Mouse (Mus musculus) Muller cell, postnatal 12 days (primary cell): ENCODE measurements at regions not wholly inside any gene's neighbourhood (a gene's known extent, or its start where the extent isn't known, plus 50 kb on each side); places are given as distances from the start of the nearest gene placed in this dataset.

ENCODE experiments used
- DNase-seq: peaks from one replicate; pipeline ENCODE4 v3.0.0-alpha.2; 2015; ENCODE audit errors: inconsistent ontology term

GRCm38 (mm10) chr4:82161232-82161631 is 544.3 kb downstream of the Nfib start:
- no peak for DNase-seq

DNA sequence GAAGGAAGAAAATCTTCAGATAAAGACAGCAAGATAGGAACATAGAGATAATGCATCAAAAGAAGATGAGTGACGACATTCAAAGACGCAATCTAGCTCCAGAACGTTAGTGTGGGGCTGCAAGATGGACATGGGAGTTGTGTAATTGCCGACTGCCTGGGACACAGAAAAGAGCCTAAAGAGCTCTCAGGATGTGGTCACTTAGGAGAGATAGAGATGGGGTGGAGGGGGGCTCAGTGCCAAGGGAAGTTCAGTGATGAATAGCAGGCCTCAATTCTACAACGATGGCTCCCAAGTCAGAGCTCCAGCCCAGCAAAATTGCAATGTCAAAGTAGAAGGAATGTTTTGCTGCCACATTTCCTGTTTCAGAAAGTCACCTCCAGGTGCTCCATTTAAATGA is 545.3 kb downstream of the Nfib start:
- DNase-seq = no peak

DNA sequence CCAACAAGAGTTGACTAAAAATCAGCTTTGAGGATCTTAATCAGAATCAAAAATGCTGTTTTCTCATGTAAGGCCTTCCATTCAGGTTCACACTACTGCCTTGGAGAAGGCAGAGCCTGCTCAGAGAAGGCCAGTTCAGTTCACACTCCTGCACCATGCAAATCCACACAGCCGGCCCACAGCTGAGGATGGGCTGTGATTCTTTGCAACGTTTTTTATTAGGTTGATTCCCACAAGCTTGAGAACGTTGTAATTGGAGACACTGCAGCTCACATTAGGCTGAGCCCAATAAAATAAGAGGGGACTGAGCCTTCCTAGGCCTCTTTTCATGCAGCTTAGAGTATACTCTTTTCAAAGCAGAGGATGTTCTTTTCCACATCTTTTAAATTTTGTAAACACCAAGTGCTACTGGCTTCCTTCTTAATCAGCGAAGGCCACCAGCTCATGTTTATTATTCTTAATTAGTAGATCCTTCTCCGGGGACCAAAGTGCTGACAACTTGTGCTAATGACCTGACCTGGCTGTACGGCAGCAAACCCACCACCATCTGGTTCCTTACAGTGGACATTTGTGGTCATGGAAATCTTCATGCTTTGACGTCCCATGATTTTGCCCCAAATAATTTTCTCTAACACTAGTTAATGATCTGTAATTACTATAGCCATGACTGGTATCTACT is 549.8 kb downstream of the Nfib start:
- no peak for DNase-seq

DNA sequence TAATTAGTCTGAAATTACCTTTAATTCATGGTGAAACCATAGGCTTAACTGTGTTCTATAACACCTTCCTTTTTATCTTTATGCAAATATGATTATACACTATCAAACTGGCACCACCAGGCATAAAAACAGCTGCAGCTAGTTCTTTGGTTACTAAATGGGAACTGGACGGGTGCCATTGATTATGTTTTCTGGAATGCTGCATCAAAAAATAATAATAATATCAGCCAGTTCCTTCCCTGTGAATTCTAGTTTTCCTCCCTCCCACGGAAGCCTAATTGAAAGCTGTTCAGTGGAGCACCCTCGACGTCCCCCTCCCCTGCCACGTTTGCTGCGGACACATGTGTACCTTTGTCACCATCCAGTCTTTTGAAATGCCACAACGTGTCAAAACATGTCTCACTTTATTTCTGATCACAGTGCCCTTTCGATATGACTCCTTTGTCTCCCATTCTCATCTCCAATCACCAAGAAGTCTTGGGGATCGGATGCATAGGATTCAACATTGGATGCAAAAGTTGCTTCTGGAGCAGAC is 551.5 kb downstream of the Nfib start:
- DNase-seq = no peak

DNA sequence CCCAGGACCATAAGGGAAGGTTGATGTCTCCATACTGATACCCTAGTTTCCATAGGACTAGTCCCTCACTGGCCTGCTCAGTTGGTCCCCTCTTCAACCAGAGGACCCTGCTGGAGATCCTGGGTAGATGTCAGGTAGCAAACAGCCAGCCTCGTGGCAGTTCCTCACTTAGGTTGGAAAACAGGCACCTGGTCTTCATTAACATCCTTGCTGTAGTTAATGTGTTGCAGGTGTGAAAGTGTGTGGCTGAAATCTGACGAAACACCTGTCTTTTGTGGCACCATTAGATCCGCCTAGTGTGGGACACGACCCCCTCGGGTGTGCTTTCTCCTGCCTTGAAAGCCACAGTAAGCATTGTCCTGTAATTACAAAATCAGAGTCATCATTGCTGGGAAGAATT is 551.9 kb downstream of the Nfib start:
- no peak for DNase-seq

GRCm38 (mm10) chr4:82149957-82150356 is 555.6 kb downstream of the Nfib start:
- no peak for DNase-seq

DNA sequence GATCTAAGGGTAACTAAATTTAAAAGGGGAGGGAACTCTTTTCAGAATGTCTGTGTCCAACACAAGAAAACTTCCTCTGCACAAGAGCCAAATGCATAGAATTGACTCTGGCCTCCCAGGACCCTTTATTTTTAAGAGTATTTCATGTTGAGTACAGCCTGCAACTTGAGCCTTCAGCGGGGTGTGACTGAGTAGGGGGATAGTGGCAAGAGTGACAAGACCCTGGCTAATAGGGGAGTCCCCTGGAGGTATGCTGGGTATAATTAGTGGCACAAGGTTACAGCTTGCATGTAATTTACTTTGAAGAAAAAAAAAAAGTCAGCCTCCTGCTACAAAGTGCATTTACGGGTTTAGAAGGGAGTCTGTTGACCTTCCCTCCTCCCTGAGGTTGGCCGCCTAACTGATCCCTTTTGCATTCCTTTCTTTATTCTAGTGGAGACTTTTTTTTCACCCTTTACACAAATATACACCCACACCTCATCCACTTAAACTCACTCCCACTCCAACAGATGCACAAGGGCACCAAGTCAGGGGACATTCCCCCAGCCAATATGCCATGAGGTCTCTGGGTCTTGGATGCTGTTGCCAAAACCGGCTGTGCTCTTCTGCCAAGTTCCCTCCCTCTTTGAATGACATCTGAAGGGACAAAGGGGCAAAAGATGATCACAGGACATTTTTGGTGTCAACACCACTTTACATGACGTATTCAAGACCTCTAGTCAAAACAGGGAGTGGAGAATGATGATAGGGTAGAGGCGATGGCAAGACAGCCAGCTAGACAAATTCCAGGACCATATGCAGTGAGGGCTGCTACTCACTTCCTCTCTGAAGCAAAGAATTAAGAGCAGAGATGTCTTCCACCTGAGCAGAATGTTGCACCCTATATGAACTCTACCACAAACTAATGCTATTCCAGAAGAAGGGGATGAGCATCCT is 557.2 kb downstream of the Nfib start:
- peak; percentile 55 for DNase-seq

DNA sequence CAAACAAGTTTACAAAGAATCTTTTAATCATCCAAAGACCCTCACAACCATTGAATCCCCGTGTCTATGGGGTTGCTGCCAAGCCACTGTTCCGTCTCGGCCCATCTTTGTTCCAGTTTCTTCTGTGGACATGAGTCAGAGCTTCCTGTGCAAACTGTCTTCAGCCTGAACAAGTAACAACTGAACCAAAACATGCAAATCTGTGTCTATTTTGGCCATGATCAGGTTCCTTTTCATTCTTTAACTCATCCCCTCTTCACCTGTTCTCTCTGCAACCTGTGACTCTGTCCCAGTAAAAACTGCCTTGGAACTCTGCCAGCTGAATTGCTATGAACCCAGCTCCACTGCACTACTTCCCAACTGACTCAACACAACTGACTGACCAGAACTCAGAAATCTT is 563.2 kb downstream of the Nfib start:
- peak; percentile 61 for DNase-seq

GRCm38 (mm10) chr4:82139806-82140205 is 565.7 kb downstream of the Nfib start:
- no peak for DNase-seq

DNA sequence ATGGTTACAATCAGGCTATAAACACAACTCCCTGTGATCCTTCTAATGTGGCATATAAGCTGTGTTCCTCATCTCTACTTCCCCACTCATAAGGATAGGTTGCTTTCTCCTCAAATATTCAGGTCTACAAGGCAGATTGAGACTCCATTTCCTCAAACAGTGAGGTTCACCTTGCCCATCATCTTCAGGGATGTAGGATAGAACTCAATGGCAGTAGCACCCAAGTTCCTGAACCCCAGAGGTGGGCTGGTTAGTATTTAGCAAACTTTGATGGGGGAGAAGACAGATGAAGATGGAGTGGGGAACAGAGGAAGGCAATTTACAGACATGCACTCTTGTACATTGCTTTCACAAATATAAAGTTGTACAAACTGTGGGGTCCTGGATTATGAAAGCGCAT is 566.5 kb downstream of the Nfib start:
- DNase-seq = no peak

GRCm38 (mm10) chr4:82132851-82133250 is 572.7 kb downstream of the Nfib start:
- DNase-seq = no peak

- no peak for DNase-seq
Observed at GRCm38 (mm10) chr4:82132326-82132725, 573.2 kb downstream of the Nfib start.

DNA sequence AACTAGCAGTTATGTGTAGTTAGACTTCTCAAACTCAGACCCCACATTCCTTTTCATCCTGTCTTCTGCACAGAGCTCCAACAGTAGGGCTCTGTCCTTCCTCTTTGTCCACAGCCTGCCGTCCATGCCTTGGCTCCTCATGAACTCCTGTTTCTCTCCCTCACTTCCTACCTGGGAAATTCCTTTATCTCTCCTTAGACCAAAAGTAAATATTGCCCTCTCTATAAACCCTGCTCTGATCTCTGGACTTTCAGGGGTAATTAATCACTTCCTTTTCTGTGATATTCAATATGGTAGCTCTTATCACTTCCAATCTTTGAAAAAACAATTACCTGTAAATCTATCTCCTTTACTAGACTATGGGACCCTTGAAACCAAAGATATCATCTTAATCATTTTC is 576.1 kb downstream of the Nfib start:
- DNase-seq = no peak

DNA sequence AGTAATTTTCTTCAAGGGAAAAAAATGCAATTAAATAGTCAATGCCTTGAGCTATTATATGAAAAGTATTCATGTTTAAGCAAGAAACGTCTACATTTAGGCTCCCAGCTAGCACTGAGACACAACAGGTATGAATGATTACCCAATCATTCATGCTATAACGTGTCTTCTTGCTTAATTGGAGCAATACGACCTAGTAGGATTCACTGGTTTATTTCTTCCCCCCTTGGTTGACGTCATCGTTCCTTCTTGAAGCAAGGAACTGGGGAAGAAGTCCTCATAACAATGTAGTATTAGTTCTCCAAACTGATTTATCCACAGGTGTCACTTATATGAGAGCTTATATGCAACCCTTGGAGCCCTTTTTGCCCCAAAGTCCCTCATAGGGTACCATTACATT is 581.8 kb downstream of the Nfib start:
- DNase-seq = no peak

GRCm38 (mm10) chr4:82123101-82123500 is 582.4 kb downstream of the Nfib start:
- no peak for DNase-seq

DNA sequence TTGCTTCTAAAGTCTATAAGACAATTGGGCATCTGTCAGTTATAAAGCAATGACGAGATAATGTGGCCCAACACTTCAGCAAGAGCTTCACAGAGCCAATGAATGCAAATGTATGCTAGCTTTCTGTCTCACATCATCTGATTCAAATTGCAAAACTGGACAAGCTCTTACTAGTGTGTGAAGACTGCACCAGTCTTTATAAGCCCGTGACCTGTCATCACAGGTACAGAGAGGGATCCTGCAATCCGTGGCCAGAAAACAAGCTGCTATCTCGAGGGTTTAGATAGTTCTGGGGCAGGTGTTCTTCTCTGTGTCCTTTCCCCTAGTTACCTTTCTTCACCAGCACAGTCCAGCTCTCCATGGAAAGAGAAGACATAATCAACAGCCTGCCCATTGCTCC is 584.8 kb downstream of the Nfib start:
- peak; percentile 7 for DNase-seq

GRCm38 (mm10) chr4:82120326-82120725 is 585.2 kb downstream of the Nfib start:
- DNase-seq = peak; percentile 30

- no peak for DNase-seq
Observed at GRCm38 (mm10) chr4:82101837-82102236, 603.7 kb downstream of the Nfib start.

DNA sequence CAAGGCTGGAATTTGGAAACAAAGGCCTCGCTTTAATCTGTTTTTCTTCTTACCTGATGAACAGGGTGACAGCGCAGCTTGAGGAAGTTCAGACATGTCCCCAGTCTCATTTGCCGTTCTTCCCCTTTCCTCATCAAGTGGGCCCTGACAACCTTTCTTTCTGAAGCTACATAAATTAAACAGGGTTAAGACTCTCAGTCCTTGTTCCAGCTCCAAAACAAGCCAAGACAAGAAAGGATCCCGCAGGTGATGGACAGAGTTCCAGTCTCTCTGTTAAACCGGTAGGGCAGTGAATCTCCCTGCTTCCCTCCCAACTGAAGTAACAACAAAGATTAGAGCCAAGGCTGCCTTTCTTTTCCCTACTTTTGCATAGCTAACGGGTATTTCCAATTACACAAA is 605.6 kb downstream of the Nfib start:
- no peak for DNase-seq

DNA sequence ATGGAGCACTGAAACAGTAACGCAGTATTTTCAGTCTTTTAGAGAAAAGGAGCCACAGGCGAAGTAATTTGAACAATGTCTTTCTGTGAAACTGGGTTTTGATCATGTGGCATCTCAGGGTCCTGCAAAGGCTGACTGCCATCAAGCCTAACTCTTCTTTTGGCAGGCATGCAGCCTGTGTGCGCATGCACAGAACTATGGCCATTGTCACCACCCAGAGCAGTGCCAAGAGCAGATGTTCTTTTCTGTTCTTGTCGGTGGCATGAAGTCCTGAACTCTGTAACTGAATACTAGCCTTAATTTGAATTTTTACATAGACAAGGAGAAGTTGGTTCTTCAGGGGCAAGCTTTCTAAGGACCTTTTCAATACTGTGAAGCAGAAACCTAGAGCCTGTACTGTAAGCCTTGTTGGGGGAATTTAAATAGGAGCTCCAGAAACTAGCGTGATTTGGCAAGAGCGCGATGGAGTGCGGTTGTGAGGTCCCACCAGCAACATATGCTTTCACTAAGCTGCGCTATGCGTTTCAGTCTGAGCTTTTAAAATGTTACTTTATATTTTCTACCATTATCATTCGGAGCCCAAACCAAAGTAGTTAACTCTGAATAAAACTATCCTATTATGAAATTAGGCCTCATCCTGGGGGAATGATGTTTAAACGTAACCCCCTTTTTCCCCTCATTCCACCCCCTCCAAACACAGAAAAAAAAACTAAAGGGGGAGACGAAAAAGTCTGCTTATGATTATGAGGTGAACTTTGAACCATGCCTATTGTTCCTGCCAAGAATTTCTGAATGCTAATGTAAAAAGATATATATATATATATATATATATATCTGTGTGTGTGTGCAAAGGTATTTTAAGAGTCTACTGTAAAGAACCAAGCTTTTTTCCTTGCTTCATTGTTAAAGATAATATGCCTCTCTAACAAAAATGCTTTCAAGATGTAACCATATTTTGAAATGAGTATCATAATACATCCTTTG is 606.3 kb downstream of the Nfib start:
- DNase-seq = peak; percentile 54
